Mouse (Mus musculus) hematopoietic stem cell, adult 5-6 weeks (primary cell): ENCODE results near the gene Abcb4. TPM values are rescaled to one million over a fixed set of nuclear protein-coding genes. Genes with fewer than 3 reads are reported as not detected.
"Not testable (repeated sequence)": the region's sequence is repeated elsewhere in the genome, so short reads cannot be mapped to it uniquely, and the experiment has no call there.

Experiments used
- ATAC-seq, 2 experiments: fragments of 125-278 bp in 1 of 2; replicated peaks in 1 of 2; 2 replicates each; pipeline ENCODE4 v1.8.0; 2016 to 2017; ENCODE audit warnings: inconsistent platforms in 2 of 2, mild to moderate bottlenecking in 2 of 2, moderate number of reproducible peaks in 2 of 2, low read depth in 1 of 2, moderate TSS enrichment in 1 of 2; ENCODE audit not compliant: low FRiP score in 2 of 2, poor library complexity in 2 of 2, severe bottlenecking in 2 of 2, insufficient read depth in 1 of 2, low TSS enrichment in 1 of 2
- total RNA-seq: library from RNA; stranded (forward); fragments of 172-1452, 232-1000 nt; gene quantifications from 2 replicates; pipeline ENCODE4 v1.2.3, GENCODE M21; 2017

The Abcb4 gene
- total RNA-seq, 1 experiment from 2014 or later = 39.0 TPM

DNA sequence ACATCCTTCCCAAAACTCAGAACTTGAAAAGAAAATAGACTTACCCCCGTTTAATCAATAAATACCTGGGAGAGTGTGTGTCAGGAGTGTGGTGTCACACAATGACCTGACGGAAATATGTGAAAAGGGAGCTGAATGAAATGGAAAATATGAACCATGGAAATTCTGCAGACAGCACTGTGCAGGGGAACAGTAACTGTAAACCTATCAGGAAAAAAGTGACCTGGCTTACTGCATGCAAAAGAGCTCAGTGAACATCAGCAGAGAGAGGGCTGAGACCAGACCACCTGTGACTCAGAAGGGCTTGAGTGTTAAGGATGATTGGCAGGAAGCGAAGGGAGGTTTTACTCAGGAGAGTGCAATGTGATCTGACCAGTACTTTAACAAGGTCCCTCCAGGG lies 92.0 kb downstream of the Abcb4 start:
- ATAC-seq = no peak

DNA sequence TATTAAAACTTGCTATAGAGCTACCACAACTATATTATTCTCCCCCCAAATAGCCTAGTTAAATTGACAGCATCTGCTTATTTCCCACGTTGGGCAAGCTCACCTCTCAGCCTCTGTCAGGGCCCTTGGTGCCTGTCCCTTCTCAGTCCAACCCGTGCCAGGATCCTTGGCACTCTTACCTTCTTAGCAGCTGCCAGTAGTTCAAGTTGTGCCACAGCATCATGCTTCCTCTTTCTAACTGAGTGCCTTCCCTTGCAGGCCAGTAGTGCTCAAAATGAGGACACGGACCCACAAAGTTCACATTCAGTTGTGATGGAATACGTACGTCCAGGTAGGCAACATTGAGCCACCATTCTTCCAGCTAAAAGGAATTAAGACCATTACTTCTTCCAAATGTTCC lies 94.4 kb downstream of the Abcb4 start:
- ATAC-seq = no peak

DNA sequence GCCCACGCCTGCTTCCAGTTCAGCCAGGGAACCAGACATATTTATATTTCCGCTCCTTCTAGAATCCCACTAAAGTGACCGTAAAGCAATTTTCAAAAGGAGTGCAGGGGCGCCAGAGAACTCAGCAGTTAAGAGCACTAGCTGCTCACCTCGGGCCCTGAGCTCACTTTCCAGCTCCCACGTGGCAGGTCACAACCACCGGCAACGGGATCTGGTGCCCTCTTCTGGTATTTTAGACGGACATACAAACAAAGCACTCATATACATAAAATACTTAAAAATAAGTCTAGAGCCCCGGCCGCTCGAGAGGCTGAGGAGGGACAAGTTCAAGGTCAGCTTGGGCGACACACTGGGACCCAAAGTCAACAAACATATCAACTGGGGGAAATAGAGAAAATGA lies 97.0 kb downstream of the Abcb4 start:
- ATAC-seq = no peak

DNA sequence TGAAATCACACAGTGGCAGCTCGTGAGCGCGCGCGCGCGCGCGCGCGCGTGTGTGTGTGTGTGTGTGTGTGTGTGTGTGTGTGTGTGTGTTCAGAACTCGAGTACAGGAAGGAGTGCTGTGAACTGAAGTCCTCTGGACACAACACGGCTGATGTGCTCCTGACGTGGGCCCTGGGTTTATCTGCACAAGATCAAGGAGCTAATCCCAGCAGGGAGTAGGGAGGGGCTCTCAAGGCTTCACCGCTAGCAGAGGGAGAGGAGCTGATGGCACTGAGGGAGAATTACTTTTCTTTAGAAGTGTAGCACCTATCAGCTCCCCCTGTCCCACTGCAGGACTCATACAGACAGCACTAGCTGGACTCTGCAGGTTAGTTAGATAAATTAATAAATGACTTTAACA lies 98.1 kb downstream of the Abcb4 start:
- no peak for ATAC-seq

DNA sequence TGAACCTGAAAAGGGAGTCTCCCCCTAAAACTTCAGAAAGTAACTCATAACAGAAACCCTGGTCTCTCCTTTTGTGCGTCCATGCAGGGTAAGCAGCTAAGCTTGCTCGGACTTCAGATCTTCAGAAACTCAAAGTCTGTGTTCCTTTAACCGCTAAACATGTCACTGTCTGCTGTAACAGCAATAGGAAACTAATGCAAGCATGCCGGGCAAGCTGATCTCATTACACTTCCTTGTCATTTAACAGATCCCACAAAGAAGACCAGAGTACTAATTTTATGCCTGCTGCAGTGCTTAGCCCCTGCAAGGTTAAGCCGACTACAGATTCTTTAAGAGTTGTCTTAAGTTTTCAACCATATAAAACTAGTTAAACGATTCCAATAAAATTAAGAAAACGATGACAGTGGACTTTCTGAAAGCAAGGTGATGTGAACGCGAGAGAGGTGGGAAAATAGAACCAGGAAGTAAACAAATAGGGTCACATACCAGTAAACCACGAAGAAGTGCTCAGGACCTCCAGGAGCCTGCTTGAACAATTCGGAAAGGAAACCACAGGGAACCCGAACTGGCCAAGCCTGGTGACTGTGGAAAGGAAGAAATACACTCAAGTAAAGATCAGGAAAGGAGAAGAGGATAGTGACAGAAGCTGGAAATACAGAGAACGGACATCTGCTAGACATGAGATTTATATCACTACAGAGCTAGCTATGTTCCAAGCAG lies 102.6 kb downstream of the Abcb4 start:
- ATAC-seq = peak; percentile 16 to 29; a peak in 3 of 4 replicates

DNA sequence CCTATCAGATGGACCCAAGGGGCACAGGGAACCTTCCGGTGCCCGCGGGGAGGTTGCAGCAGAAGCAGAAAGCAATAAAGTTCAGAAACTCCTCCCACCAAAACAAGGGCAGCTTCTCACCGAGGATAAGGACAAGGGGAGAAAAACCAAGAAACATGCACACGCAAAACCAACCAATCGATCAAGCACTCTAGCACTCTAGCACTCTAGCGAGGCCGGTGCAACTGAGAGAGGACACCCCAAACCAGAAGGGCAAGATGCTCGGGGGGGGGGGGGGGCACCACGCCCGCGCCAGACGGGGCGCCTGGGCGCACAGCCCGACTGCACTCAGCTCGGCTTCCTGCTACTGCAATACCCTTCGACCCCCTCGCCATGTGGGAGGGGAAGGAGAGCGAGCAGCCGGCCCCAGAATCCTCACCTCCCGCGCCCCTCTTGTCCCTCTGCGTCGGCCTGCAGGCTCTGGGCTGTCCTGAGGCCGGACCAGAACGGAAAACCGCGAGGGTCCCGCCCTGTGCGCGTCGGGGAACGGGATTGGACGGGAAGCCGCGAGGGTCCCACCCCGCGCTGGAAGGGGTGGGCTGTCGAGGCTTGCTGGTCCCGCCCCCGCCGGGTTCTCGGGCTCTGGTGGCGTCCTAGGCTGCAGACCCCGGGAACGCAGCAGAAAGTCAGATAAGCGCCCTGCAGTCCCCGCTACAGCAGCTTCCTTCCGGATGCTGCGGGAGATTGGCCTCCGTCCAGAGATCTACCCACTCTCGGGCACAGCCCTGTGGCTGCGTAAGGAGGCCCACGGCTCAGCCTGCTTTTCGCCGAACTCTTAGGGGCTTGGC lies 103.4 kb downstream of the Abcb4 start, which contains the start of gene Crot:
TSS of gene Crot (minus strand) at position 639 of the 827 bp plus-strand sequence.
- peak; percentile 93 to 95 for ATAC-seq

DNA sequence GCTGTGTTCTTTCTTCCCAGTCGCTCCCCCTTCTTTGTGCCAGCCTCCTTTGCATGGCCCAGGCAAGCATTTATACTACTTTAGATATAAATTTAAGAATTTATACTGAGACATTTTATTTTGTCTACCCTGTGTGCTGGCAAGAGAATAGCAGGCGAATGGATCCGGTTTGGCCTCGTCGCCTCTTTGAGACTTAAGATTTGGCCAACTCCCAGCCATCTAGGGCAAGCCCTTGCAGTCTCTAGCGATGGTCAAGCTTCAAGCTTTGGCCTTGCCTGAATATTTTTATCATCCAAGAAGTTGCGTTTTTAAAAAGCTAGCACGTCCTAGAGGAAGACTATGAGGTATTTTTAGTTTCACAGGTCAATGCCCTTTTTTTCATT lies 104.0 kb downstream of the Abcb4 start:
- ATAC-seq = no peak

DNA sequence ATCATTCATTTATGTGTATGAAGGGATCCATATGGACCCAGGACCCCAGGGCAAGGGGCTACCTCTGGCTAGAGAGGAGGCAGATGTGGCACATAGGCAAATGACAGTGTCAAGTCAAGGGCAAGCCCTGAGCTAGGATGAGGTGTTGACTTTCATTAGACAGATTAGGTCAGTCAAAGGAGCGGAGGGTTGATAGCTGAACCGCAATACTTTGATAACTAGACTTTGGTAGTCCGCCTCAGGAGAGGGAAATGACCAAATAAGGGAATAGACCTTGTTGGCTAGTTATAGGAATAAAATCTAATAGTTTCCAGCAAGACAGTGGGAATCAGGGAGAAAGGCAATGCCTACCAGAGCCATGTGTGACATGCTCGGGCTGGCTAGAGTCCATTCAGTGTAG lies 105.6 kb downstream of the Abcb4 start:
- ATAC-seq = no peak

DNA sequence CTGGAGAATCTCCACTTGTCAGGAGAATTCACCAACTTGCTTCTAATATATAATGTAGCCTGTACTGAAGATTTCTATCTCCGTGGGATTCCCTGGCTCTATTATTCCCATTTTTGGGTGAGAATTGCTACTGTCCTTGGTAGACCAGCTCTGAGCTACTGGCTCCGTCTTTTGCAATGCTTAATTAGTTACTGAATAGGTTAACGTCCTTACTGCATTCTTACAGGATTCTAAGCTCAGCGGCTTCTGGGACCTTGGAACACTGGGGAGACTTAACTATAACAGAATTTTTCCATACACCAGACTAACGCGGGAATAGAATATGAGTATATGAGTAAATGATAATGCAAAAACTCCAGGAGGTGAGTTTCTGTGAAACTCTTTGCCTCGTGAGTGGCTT lies 106.5 kb downstream of the Abcb4 start:
- ATAC-seq = not testable (repeated sequence)

DNA sequence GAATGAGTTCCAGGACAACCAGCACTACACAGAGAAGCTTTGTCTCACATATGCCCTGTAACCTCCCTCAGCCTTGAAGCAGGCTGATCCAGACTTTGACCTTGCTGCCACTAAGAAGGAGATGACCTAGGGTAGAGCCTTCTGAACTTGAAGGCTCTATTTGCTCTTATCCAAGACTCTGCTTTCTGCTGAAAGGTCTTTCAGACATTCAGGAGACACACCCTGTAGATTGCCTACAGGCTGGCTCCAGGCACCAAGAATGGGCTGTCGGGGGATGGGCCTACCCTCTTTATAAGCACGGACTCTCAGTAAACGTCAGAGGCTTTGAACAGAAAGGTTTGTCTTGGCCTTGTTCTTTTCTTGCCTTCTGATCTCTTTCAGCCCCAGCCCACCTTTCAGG lies 113.1 kb downstream of the Abcb4 start:
- ATAC-seq = not testable (repeated sequence)

Other genes starting within 250 kb of the Abcb4 start
- 3.1 and 5.0 TPM in 2 replicates for gene Abcb1a, start 233.6 kb upstream of the Abcb4 start, total RNA-seq
- 48.1 and 62.7 TPM in 2 replicates for gene Abcb1b, start 95.6 kb upstream of the Abcb4 start, total RNA-seq
- 80.4 and 87.1 TPM in 2 replicates for gene Crot, start 103.6 kb downstream of the Abcb4 start, total RNA-seq
- gene Tmem243, start 207.0 kb downstream of the Abcb4 start, total RNA-seq = 13.3 and 23.6 TPM in 2 replicates